Comparison of ENCODE assay signal across 23 mouse cellular contexts in genomic region chr13:112012640-112013039, GRCm38 (mm10).
"Had no signal": no experiment of that assay in that cellular context is flagged by ENCODE, and none has a peak within 500 bp of the region (broad histone marks: within the 10 kb centered on the region; RNA-seq: fewer than 3 reads in every experiment).

No protein-coding gene starts in this region.

- DNase-seq: gastrocnemius, adult 2 months; gastrocnemius, postnatal 10 days; gastrocnemius, postnatal 25 days; heart, postnatal 10 days; kidney, adult 11 months; kidney, adult 2 months; kidney, adult 9 months; kidney, postnatal 14 days; kidney, postnatal 36 days; layer of hippocampus, adult 9-11 months; layer of hippocampus, postnatal 36 days; left cerebral cortex, postnatal 4 days had no signal

- H3K27ac ChIP-seq: gastrocnemius, adult 2 months; heart, embryonic 10.5 days; hindbrain, embryonic 13.5 days; hindbrain, embryonic 15.5 days; hindbrain, postnatal 0 days; kidney, embryonic 15.5 days; kidney, postnatal 0 days; limb, embryonic 13.5 days; limb, embryonic 15.5 days; liver, embryonic 12.5 days had no signal

- H3K4me3 ChIP-seq: gastrocnemius, adult 2 months; heart, embryonic 10.5 days; heart, embryonic 12.5 days; hindbrain, embryonic 13.5 days; hindbrain, embryonic 15.5 days; kidney, embryonic 15.5 days; limb, embryonic 13.5 days; limb, embryonic 15.5 days; liver, embryonic 12.5 days had no signal

- H3K27me3 ChIP-seq: heart, embryonic 12.5 days; hindbrain, embryonic 13.5 days; hindbrain, embryonic 15.5 days; kidney, embryonic 15.5 days; limb, embryonic 13.5 days; limb, embryonic 15.5 days had no signal

- H3K36me3 ChIP-seq: heart, embryonic 10.5 days; heart, embryonic 12.5 days; hindbrain, embryonic 13.5 days; hindbrain, embryonic 15.5 days; kidney, embryonic 15.5 days; limb, embryonic 13.5 days; limb, embryonic 15.5 days; liver, embryonic 12.5 days had no signal

- H3K9ac ChIP-seq: heart, embryonic 12.5 days; hindbrain, embryonic 13.5 days; hindbrain, embryonic 15.5 days; kidney, embryonic 15.5 days; limb, embryonic 13.5 days; limb, embryonic 15.5 days; liver, embryonic 12.5 days had no signal

- ATAC-seq: hindbrain, postnatal 0 days; intestine, embryonic 16.5 days; liver, embryonic 12.5 days had no signal

- H3K4me1 ChIP-seq: heart, embryonic 10.5 days; heart, embryonic 12.5 days; hindbrain, embryonic 13.5 days; hindbrain, embryonic 15.5 days; limb, embryonic 13.5 days; limb, embryonic 15.5 days had no signal
